Mouse (Mus musculus) left cerebral cortex, postnatal 4 days (tissue): Measurements from ENCODE around the gene Olfr464. TPM values are rescaled to one million over a fixed set of nuclear protein-coding genes. Genes with fewer than 3 reads are reported as not detected.
"Not testable (repeated sequence)": the region's sequence is repeated elsewhere in the genome, so short reads cannot be mapped to it uniquely, and the experiment has no call there.

Source experiments
- DNase-seq: peaks from one replicate; pipeline ENCODE4 v3.0.0-alpha.2; 2022
- intact Hi-C: fragments of 180-260 bp; cut with DNase I; formaldehyde crosslinking; loops from one replicate; pipeline ENCODE4 v1.15.1; 2025
- total RNA-seq, 2 experiments: library from RNA; stranded (reverse); gene quantifications; 2 replicates each; pipeline ENCODE4 v1.2.3; 2021

Gene Olfr464
- total RNA-seq, 2 experiments from 2014 or later: not detected

DNA sequence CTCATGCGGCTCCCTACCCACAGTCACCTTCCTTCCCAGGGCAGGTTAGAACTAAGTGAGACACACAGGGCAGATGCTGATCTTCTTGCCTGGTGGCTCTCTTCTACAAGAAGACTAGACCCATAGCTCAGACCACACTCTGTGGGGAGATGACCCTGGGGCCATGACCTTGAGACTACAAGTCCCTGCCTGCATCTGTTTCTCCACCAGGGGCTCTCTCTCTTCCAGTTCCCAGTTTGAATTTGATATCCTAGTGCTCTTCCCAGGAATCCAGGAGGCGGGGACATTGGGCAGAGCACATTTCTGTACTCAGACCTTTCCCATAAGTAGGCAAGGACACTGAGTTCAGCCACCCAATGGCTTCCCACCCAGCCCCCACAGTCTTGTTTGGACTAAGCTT is 50.7 kb downstream of the Olfr464 start:
- intact Hi-C loops: no loop called here
- no peak for DNase-seq

DNA sequence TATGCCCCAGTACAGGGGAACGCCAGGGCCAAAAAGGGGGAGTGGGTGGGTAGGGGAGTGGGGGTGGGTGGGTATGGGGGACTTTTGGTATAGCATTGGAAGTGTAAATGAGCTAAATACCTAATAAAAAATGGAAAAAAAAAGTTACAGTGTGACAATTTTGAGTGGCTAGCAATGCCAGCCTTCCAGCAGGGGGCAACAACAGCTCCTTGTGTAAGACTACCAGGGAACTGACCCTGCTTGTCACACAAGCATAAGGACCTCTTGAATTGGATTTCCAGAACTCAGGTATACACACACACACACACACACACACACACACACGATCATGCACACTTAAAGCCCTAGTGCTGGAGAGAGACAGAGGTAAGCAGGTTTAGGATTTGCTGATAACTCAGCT is 53.9 kb downstream of the Olfr464 start:
- intact Hi-C loops: not testable (repeated sequence)
- DNase-seq: peak; percentile 36

Other genes with a start within 250 kb of the Olfr464 start
- gene Supt4a, start 183.4 kb downstream of the Olfr464 start, total RNA-seq: 10 to 100 TPM; 53.8 to 54.4 TPM
- gene Tspoap1, start 160.4 kb downstream of the Olfr464 start, total RNA-seq: 100 to 1,000 TPM; 180 to 186 TPM
- gene Mpo, start 127.4 kb downstream of the Olfr464 start, total RNA-seq: under 1 TPM in 1 of 2 experiments, not detected in 1; 0.32 TPM
- 1 to 10 TPM in 1 of 2 experiments, under 1 TPM in 1; 0.30 to 1.0 TPM for gene Lpo, start 92.7 kb downstream of the Olfr464 start, total RNA-seq
- 1 to 10 TPM; 7.4 to 7.6 TPM for gene Mks1, start 67.8 kb downstream of the Olfr464 start, total RNA-seq
- gene Epx, start 45.4 kb downstream of the Olfr464 start, total RNA-seq: under 1 TPM; 0.22 to 0.40 TPM
- gene Olfr462, start 28.7 kb downstream of the Olfr464 start, total RNA-seq: not detected
- gene Olfr463, start 23.6 kb downstream of the Olfr464 start, total RNA-seq: not detected
- 100 to 1,000 TPM; 311 to 328 TPM for gene Dynll2, start 66.6 kb upstream of the Olfr464 start, total RNA-seq
- gene Srsf1, start 126.4 kb upstream of the Olfr464 start, total RNA-seq: 100 to 1,000 TPM; 261 to 264 TPM
- 10 to 100 TPM; 35.3 to 38.2 TPM for gene Vezf1, start 147.3 kb upstream of the Olfr464 start, total RNA-seq
- 10 to 100 TPM; 65.4 to 69.7 TPM for gene Cuedc1, start 177.1 kb upstream of the Olfr464 start, total RNA-seq